Mouse (Mus musculus) liver, embryonic 15.5 days (tissue): ENCODE data around the gene Kif5c. TPM values are rescaled to one million over a fixed set of nuclear protein-coding genes. Genes with fewer than 3 reads are reported as not detected.

Source experiments
- ATAC-seq: fragments of 200-750 bp; cut with Nextera tagmentation; 2 replicates; pipeline ENCODE4 v1.8.0; 2017; ENCODE audit warnings: moderate number of reproducible peaks, mild to moderate bottlenecking, moderate library complexity; ENCODE audit not compliant: insufficient read depth
- H3K27ac ChIP-seq: fragments of 300-500 bp; sonication (generic); replicated peaks from 2 replicates; pipeline ENCODE4 v1.5.1; 2015; ENCODE audit warnings: mild to moderate bottlenecking, inconsistent platforms
- H3K27me3 ChIP-seq: fragments of 300-500 bp; sonication (generic); 2 replicates; pipeline ENCODE4 v1.6.1; 2015; ENCODE audit warnings: mild to moderate bottlenecking, inconsistent platforms
- H3K36me3 ChIP-seq: fragments of 300-500 bp; sonication (generic); replicated peaks from 2 replicates; pipeline ENCODE4 v1.6.1; 2015; ENCODE audit warnings: moderate library complexity, mild to moderate bottlenecking, inconsistent platforms
- H3K4me1 ChIP-seq: fragments of 300-500 bp; sonication (generic); replicated peaks from 2 replicates; pipeline ENCODE4 v1.6.1; 2015; ENCODE audit warnings: inconsistent platforms
- H3K4me2 ChIP-seq: fragments of 300-500 bp; sonication (generic); 2 replicates; pipeline ENCODE4 v1.6.1; 2015; ENCODE audit warnings: moderate library complexity, mild to moderate bottlenecking, inconsistent platforms
- H3K4me3 ChIP-seq: fragments of 300-500 bp; sonication (generic); replicated peaks from 2 replicates; pipeline ENCODE4 v1.5.1; 2015; ENCODE audit warnings: mild to moderate bottlenecking, inconsistent platforms
- H3K9ac ChIP-seq: fragments of 300-500 bp; sonication (generic); 2 replicates; pipeline ENCODE4 v1.6.1; 2015; ENCODE audit warnings: moderate library complexity, mild to moderate bottlenecking, inconsistent platforms
- H3K9me3 ChIP-seq: fragments of 300-500 bp; sonication (generic); replicated peaks from 2 replicates; pipeline ENCODE4 v1.6.1; 2016; ENCODE audit warnings: inconsistent platforms
- WGBS: fragments of 180-500 bp; shearing (Covaris S2); methylation state at CpG from one replicate; pipeline ENCODE4 v1.1.7; 2015; ENCODE audit warnings: mixed read lengths; ENCODE audit not compliant: insufficient replicate concordance; 5-methylcytosine and 5-hydroxymethylcytosine counted together
- polyA plus RNA-seq: library from polyadenylated mRNA; unstranded; fragments of >200 nt; fragmentation: Nextera tagmentation; extraction: Ambion mirVana; gene quantifications from 2 replicates; pipeline ENCODE4 v1.2.1, GENCODE M21; 2015

Gene Kif5c
- polyA plus RNA-seq, 1 experiment from 2014 or later: 0.17 TPM

GRCm38 (mm10) chr2:49735386-49735785, 116.3 kb downstream of the Kif5c start:
- no peak overlapping the region for H3K9ac ChIP-seq
- 63% methylated on average over 13 of the region's 13 CpGs for WGBS

GRCm38 (mm10) chr2:49739046-49739445, 119.9 kb downstream of the Kif5c start:
- Histone ChIP-seq H3K27me3 (no peaks in the 10 kb centered on the region), H3K4me3 (no peak overlapping the region), H3K27ac (no peak overlapping the region), H3K9ac (no peak overlapping the region), H3K4me2 (no peak overlapping the region), H3K36me3 (no peaks in the 10 kb centered on the region), H3K9me3 (no peaks in the 10 kb centered on the region), H3K4me1 (0 out of 2 replicates have a peak, but pooled peaks cover under 1% of the 10 kb centered on the region)
- WGBS: 72% methylated on average over 5 of the region's 5 CpGs
- ATAC-seq: no peak

More at GRCm38 (mm10) chr2:49735386-49735785, 116.3 kb downstream of the Kif5c start:
- H3K27ac ChIP-seq: no peak overlapping the region
- H3K4me3 ChIP-seq: no peak overlapping the region
- no peak overlapping the region for H3K4me2 ChIP-seq
- no peaks in the 10 kb centered on the region for H3K36me3 ChIP-seq
- ATAC-seq: no peak
- H3K9me3 ChIP-seq: no peaks in the 10 kb centered on the region
- peaks cover 19% of the 10 kb centered on the region for H3K4me1 ChIP-seq
- no peaks in the 10 kb centered on the region for H3K27me3 ChIP-seq

- 56% methylated on average over 6 of the region's 6 CpGs for WGBS
- H3K36me3 ChIP-seq: no peaks in the 10 kb centered on the region
- no peak for ATAC-seq
- H3K4me2 ChIP-seq: no peak overlapping the region
- H3K27ac ChIP-seq: no peak overlapping the region
- H3K4me3 ChIP-seq: no peak overlapping the region
- 0 out of 2 replicates have a peak, but pooled peaks cover 2% of the 10 kb centered on the region for H3K4me1 ChIP-seq
- H3K27me3 ChIP-seq: no peaks in the 10 kb centered on the region
- H3K9me3 ChIP-seq: no peaks in the 10 kb centered on the region
- no peak overlapping the region for H3K9ac ChIP-seq
These were observed 121.9 kb downstream of the Kif5c start for GRCm38 (mm10) chr2:49741026-49741425.

GRCm38 (mm10) chr2:49741895-49742734, 123.0 kb downstream of the Kif5c start:
- no peaks in the 10 kb centered on the region for H3K36me3 ChIP-seq
- H3K9ac ChIP-seq: no peak overlapping the region
- no peak overlapping the region for H3K27ac ChIP-seq
- H3K27me3 ChIP-seq: no peaks in the 10 kb centered on the region
- no peak overlapping the region for H3K4me2 ChIP-seq
- no peaks in the 10 kb centered on the region for H3K9me3 ChIP-seq
- no peak overlapping the region for H3K4me3 ChIP-seq
- WGBS: 54% methylated on average over 16 of the region's 16 CpGs
- H3K4me1 ChIP-seq: 0 out of 2 replicates have a peak, but pooled peaks cover 2% of the 10 kb centered on the region
- ATAC-seq: no peak

- no peaks in the 10 kb centered on the region for H3K27me3 ChIP-seq
- H3K9ac ChIP-seq: no peak overlapping the region
- no peak overlapping the region for H3K27ac ChIP-seq
- no peak overlapping the region for H3K4me2 ChIP-seq
- WGBS: 54% methylated on average over 4 of the region's 4 CpGs
- 0 out of 2 replicates have a peak, but pooled peaks cover 2% of the 10 kb centered on the region for H3K4me1 ChIP-seq
- no peaks in the 10 kb centered on the region for H3K36me3 ChIP-seq
- H3K9me3 ChIP-seq: no peaks in the 10 kb centered on the region
- ATAC-seq: no peak
- H3K4me3 ChIP-seq: no peak overlapping the region
These were observed 123.8 kb downstream of the Kif5c start for GRCm38 (mm10) chr2:49742919-49743318.

GRCm38 (mm10) chr2:49743775-49744174, 124.7 kb downstream of the Kif5c start:
- Histone ChIP-seq H3K36me3 (no peaks in the 10 kb centered on the region), H3K27ac (0 out of 2 replicates have a peak overlapping the region, but pooled peaks have one; percentile 10), H3K9ac (no peak overlapping the region), H3K4me1 (0 out of 2 replicates have a peak, but pooled peaks cover 2% of the 10 kb centered on the region), H3K4me2 (no peak overlapping the region), H3K9me3 (no peaks in the 10 kb centered on the region), H3K27me3 (no peaks in the 10 kb centered on the region), H3K4me3 (no peak overlapping the region)
- WGBS: 49% methylated on average over 6 of the region's 6 CpGs
- no peak for ATAC-seq

GRCm38 (mm10) chr2:49744251-49745093, 125.4 kb downstream of the Kif5c start:
- Histone ChIP-seq H3K27me3 (no peaks in the 10 kb centered on the region), H3K27ac (0 out of 2 replicates have a peak overlapping the region, but pooled peaks have one; percentile 10), H3K9ac (no peak overlapping the region), H3K4me1 (0 out of 2 replicates have a peak, but pooled peaks cover 2% of the 10 kb centered on the region), H3K4me2 (no peak overlapping the region), H3K9me3 (no peaks in the 10 kb centered on the region), H3K4me3 (no peak overlapping the region), H3K36me3 (no peaks in the 10 kb centered on the region)
- WGBS: 44% methylated on average over 11 of the region's 11 CpGs
- peak; percentile 28; the same call in 1 of the 2 replicates for ATAC-seq

GRCm38 (mm10) chr2:49745094-49745781, 126.1 kb downstream of the Kif5c start:
- Histone ChIP-seq H3K4me2 (no peak overlapping the region), H3K27ac (no peak overlapping the region), H3K36me3 (no peaks in the 10 kb centered on the region), H3K9me3 (no peaks in the 10 kb centered on the region), H3K4me1 (0 out of 2 replicates have a peak, but pooled peaks cover 2% of the 10 kb centered on the region), H3K27me3 (no peaks in the 10 kb centered on the region), H3K4me3 (no peak overlapping the region), H3K9ac (no peak overlapping the region)
- 64% methylated on average over 14 of the region's 14 CpGs for WGBS
- ATAC-seq: no peak

- Histone ChIP-seq H3K4me3 (no peak overlapping the region), H3K27me3 (no peaks in the 10 kb centered on the region), H3K4me1 (0 out of 2 replicates have a peak, but pooled peaks cover 2% of the 10 kb centered on the region), H3K36me3 (no peaks in the 10 kb centered on the region), H3K27ac (no peak overlapping the region), H3K9me3 (no peaks in the 10 kb centered on the region), H3K4me2 (no peak overlapping the region), H3K9ac (no peak overlapping the region)
- WGBS: 57% methylated on average over 7 of the region's 7 CpGs
- no peak for ATAC-seq
These were observed 127.8 kb downstream of the Kif5c start for GRCm38 (mm10) chr2:49746947-49747346.

- no peaks in the 10 kb centered on the region for H3K9me3 ChIP-seq
- 0 out of 2 replicates have a peak, but pooled peaks cover 2% of the 10 kb centered on the region for H3K4me1 ChIP-seq
- H3K4me3 ChIP-seq: no peak overlapping the region
- no peak overlapping the region for H3K4me2 ChIP-seq
- no peak overlapping the region for H3K9ac ChIP-seq
- no peaks in the 10 kb centered on the region for H3K36me3 ChIP-seq
- no peak overlapping the region for H3K27ac ChIP-seq
- 81% methylated on average over 2 of the region's 2 CpGs for WGBS
- no peaks in the 10 kb centered on the region for H3K27me3 ChIP-seq
- ATAC-seq: no peak
These were observed 128.6 kb downstream of the Kif5c start for GRCm38 (mm10) chr2:49747670-49748069.
